Mouse (Mus musculus): ENCODE measurements around the gene 4930562C15Rik.

- peak; percentile 1; the same call in 1 of the 2 replicates for TF ChIP-seq POLR2A (IDR thresholded peaks at IDR 0.05; ENCODE audit: low read depth, low read length)
- no peak for TF ChIP-seq CTCF (IDR thresholded peaks at IDR 0.05; ENCODE audit: borderline replicate concordance, insufficient read depth, low read length)
Observed at GRCm38 (mm10) chr16:4881400-4882351, 46.5 kb downstream of the 4930562C15Rik start.
